Mouse (Mus musculus): ENCODE measurements around the gene Oit1. TPM values are rescaled to one million over a fixed set of nuclear protein-coding genes. Genes with fewer than 3 reads are reported as not detected.

Oit1 gene
- polyA plus RNA-seq, 1 experiment from 2014 or later = not detected

DNA sequence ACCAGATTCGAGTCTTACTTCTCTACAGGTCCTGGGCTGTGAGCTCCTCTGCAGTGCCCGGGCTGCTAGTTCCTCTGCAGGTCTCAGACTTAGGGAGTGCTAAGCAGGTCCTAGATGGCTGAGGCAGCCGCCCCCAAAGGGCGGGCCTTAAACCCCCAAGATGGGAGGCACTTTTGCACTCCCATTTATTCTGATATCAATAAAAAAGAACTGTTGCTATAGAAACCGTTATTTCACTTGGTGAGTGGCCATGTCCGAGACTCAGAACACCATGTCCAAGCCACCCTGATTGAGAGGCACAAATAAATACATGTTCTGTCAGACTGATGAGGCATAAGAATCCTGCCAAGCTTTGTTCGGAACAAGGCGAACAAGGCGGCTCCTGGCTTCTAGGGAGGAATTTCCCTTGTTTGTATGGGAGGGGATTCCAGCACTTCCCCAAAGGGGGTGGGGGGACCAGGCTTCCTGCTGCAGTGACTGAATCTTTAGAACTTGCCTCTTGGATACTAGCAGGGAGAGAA lies 68.9 kb downstream of the Oit1 start:
- no peaks in the 10 kb centered on the region for H3K36me3 ChIP-seq (replicated peaks)
- H3K27me3 ChIP-seq = peaks cover 5% of the 10 kb centered on the region; the same call in 1 of the 2 replicates
- H3K9ac ChIP-seq = no peak overlapping the region
- no peaks in the 10 kb centered on the region for H3K9me3 ChIP-seq
- WGBS = 12% methylated on average over 9 of the region's 9 CpGs
- ATAC-seq (ENCODE audit: low FRiP score) = no peak; the same call in 1 of the 2 replicates
- peaks cover 10% of the 10 kb centered on the region for H3K4me1 ChIP-seq
- no peak overlapping the region for H3K4me3 ChIP-seq (replicated peaks)
- no peak overlapping the region for H3K27ac ChIP-seq
- no peak overlapping the region for H3K4me2 ChIP-seq

DNA sequence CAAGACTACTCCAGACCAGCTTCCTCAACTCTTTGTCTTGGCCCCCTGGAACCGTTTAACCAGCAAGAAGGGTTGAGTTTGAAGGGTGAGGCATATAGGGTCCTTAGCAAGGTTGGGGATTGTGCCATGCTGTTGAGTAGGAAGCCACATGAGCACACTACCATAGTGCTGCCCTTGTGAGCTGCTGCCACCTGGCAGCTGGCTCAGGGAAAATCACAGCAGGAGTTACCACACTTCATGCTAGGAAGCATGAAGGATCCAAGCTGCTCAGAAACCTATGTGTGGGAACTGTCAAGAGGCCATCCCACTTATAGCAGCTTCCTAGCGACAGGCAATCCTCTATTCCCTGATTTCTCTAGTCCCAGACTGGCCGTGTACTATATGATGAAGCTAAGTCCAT lies 69.9 kb downstream of the Oit1 start:
- WGBS = 82% methylated on average over 3 of the region's 3 CpGs
- Histone ChIP-seq H3K9me3 (no peaks in the 10 kb centered on the region), H3K4me3 (replicated peaks) (no peak overlapping the region), H3K27ac (no peak overlapping the region), H3K4me1 (peaks cover 10% of the 10 kb centered on the region), H3K9ac (no peak overlapping the region), H3K4me2 (no peak overlapping the region), H3K27me3 (0 out of 2 replicates have a peak, but pooled peaks cover 4% of the 10 kb centered on the region), H3K36me3 (replicated peaks) (no peaks in the 10 kb centered on the region)
- ATAC-seq (ENCODE audit: low FRiP score) = no peak

DNA sequence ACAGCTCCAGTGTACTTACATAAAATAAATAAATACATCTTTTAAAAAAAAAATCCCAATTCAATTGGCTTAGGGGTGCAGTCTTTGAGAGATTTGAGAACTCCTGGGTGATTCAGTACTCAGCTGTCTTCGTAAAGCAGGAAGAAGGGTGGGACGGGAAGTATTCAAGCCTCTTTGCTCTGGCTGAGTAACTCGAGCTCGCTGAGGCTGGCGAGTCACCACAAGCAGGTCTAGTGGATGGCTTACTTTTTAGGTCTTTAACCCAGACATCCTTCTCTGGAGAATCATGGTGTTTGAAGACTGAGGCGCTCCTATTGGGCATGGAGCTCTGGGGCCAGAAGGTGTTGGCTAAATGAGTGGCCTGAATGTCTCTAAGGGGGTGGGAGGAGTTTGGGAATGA lies 71.7 kb downstream of the Oit1 start:
- ATAC-seq (ENCODE audit: low FRiP score) = no peak
- no peak overlapping the region for H3K4me3 ChIP-seq (replicated peaks)

GRCm38 (mm10) chr14:8305014-8305413 lies 73.5 kb downstream of the Oit1 start:
- H3K27ac ChIP-seq = no peak overlapping the region
- no peak overlapping the region for H3K4me2 ChIP-seq
- no peak for ATAC-seq (ENCODE audit: low FRiP score)
- WGBS = 63% methylated on average over 3 of the region's 3 CpGs
- no peaks in the 10 kb centered on the region for H3K36me3 ChIP-seq (replicated peaks)
- no peaks in the 10 kb centered on the region for H3K9me3 ChIP-seq
- no peak overlapping the region for H3K4me3 ChIP-seq (replicated peaks)
- peaks cover 14% of the 10 kb centered on the region for H3K4me1 ChIP-seq
- H3K27me3 ChIP-seq = 0 out of 2 replicates have a peak, but pooled peaks cover 4% of the 10 kb centered on the region
- no peak overlapping the region for H3K9ac ChIP-seq

More for the DNA sequence above, 71.7 kb downstream of the Oit1 start:
- peaks cover 16% of the 10 kb centered on the region for H3K4me1 ChIP-seq
- H3K27ac ChIP-seq = no peak overlapping the region
- no peak overlapping the region for H3K9ac ChIP-seq
- H3K4me2 ChIP-seq = no peak overlapping the region
- no peaks in the 10 kb centered on the region for H3K36me3 ChIP-seq (replicated peaks)
- WGBS = 83% methylated on average over 6 of the region's 6 CpGs
- 0 out of 2 replicates have a peak, but pooled peaks cover 4% of the 10 kb centered on the region for H3K27me3 ChIP-seq
- H3K9me3 ChIP-seq = no peaks in the 10 kb centered on the region

GRCm38 (mm10) chr14:8304082-8304481 lies 74.5 kb downstream of the Oit1 start:
- H3K36me3 ChIP-seq (replicated peaks) = no peaks in the 10 kb centered on the region
- no peak for ATAC-seq (ENCODE audit: low FRiP score)
- peaks cover 6% of the 10 kb centered on the region; the same call in 1 of the 2 replicates for H3K4me1 ChIP-seq
- H3K9ac ChIP-seq = no peak overlapping the region
- H3K27me3 ChIP-seq = peaks cover 4% of the 10 kb centered on the region; the same call in 1 of the 2 replicates
- no peak overlapping the region for H3K4me2 ChIP-seq
- H3K4me3 ChIP-seq (replicated peaks) = no peak overlapping the region
- no peak overlapping the region for H3K27ac ChIP-seq
- no peaks in the 10 kb centered on the region for H3K9me3 ChIP-seq

DNA sequence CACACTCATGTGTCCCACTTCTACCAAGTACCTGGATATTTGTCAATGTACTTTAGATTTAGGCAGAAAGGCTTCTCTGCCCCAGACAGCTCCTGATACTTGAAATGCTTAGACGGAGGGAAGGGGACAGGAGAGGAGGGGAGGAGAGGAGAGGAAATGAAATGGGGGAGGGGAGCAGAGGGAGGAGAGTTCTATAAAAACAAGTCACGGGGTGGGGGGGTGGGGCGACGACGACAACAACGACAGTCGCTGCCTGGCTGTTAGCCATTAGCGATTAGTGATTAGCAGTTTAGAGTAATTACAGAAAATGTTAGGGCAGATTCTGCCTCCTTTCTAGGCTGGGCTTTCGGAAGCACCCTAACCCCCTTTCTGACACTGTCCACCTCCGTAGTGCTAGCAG lies 75.9 kb downstream of the Oit1 start:
- 16% methylated on average over 7 of the region's 10 CpGs for WGBS
- Histone ChIP-seq H3K9ac (no peak overlapping the region), H3K27me3 (peaks cover 3% of the 10 kb centered on the region; the same call in 1 of the 2 replicates), H3K36me3 (replicated peaks) (no peaks in the 10 kb centered on the region), H3K4me3 (replicated peaks) (no peak overlapping the region), H3K4me2 (0 out of 2 replicates have a peak overlapping the region, but pooled peaks have one; percentile 13), H3K9me3 (no peaks in the 10 kb centered on the region), H3K4me1 (peaks cover 6% of the 10 kb centered on the region; the same call in 1 of the 2 replicates), H3K27ac (no peak overlapping the region)
- ATAC-seq (ENCODE audit: low FRiP score) = peak; percentile 62; the same call in 1 of the 2 replicates

- no peaks in the 10 kb centered on the region for H3K9me3 ChIP-seq
- no peak overlapping the region for H3K4me2 ChIP-seq
- no peak overlapping the region for H3K9ac ChIP-seq
- no peaks in the 10 kb centered on the region for H3K36me3 ChIP-seq (replicated peaks)
- peak; percentile 53; the same call in 1 of the 2 replicates for ATAC-seq (ENCODE audit: low FRiP score)
- 27% methylated on average over 8 of the region's 8 CpGs for WGBS
- peaks cover 6% of the 10 kb centered on the region; the same call in 1 of the 2 replicates for H3K4me1 ChIP-seq
- no peak overlapping the region for H3K4me3 ChIP-seq (replicated peaks)
- peaks cover 3% of the 10 kb centered on the region; the same call in 1 of the 2 replicates for H3K27me3 ChIP-seq
- no peak overlapping the region for H3K27ac ChIP-seq
These were observed 78.3 kb downstream of the Oit1 start for GRCm38 (mm10) chr14:8300281-8300680.

Other genes with a start within 250 kb of the Oit1 start
- gene Pdhb, start 205.7 kb downstream of the Oit1 start, polyA plus RNA-seq (2016; fragmentation: Nextera tagmentation; extraction: Ambion mirVana) = 199 and 211 TPM in 2 replicates
- 6.7 and 14.8 TPM in 2 replicates for gene Kctd6, start 164.6 kb downstream of the Oit1 start, polyA plus RNA-seq (2016; fragmentation: Nextera tagmentation; extraction: Ambion mirVana)
- gene Acox2, start 119.4 kb downstream of the Oit1 start, polyA plus RNA-seq (2016; fragmentation: Nextera tagmentation; extraction: Ambion mirVana) = 0.21 TPM in 1 of 2 replicates, not detected in the other
- gene Fam107a, start 60.7 kb downstream of the Oit1 start, polyA plus RNA-seq (2016; fragmentation: Nextera tagmentation; extraction: Ambion mirVana) = 0.43 and 0.60 TPM in 2 replicates